Mouse (Mus musculus) kidney, adult 2 months (tissue): ENCODE measurements around the gene Rilpl1.

Source experiments
- CTCF ChIP-seq: fragments of 200-500 bp; conservative IDR thresholded peaks from 2 replicates; pipeline ENCODE4 v1.5.1; 2011; ENCODE audit warnings: low read depth, mild to moderate bottlenecking, control low read depth, low read length, moderate library complexity, mixed read lengths; ENCODE audit not compliant: insufficient read depth, insufficient read length
- POLR2A ChIP-seq: fragments of 200-500 bp; IDR thresholded peaks from one replicate; pipeline ENCODE4 v1.6.1; 2011; ENCODE audit warnings: low read depth, low read length, control low read depth

- TF ChIP-seq CTCF (no peak), POLR2A (no peak)
These were observed 61.7 kb downstream of the Rilpl1 start for GRCm38 (mm10) chr5:124469486-124469885.
